Mouse (Mus musculus) heart, postnatal 36 days (tissue): ENCODE measurements around the gene Gm5678. TPM values are rescaled to one million over a fixed set of nuclear protein-coding genes. Genes with fewer than 3 reads are reported as not detected.
"Not testable (repeated sequence)": the region's sequence is repeated elsewhere in the genome, so short reads cannot be mapped to it uniquely, and the experiment has no call there.

ENCODE experiments used
- DNase-seq, 2 experiments: peaks; one replicate each; pipeline ENCODE4 v3.0.0; 2021 to 2022
- intact Hi-C: fragments of 180-260 bp; cut with DNase I; formaldehyde crosslinking; loops from one replicate; pipeline ENCODE4 v1.15.1; 2025
- total RNA-seq, 2 experiments: library from RNA; stranded (reverse); gene quantifications; 2 replicates each; pipeline ENCODE4 v1.2.3; 2021

Gene Gm5678
- total RNA-seq, 2 experiments from 2014 or later: 0.68 to 0.94 TPM

GRCm38 (mm10) chr16:93606146-93606545 is 21.8 kb upstream of the Gm5678 start:
- DNase-seq: no peak
- intact Hi-C loops: loop anchor here (5.0 kb wide), 1 partner anchor 106 kb away; the partner anchor contains the start of gene Dop1b

GRCm38 (mm10) chr16:93607669-93608101 is 20.2 kb upstream of the Gm5678 start:
- intact Hi-C loops: loop anchor here (5.0 kb wide), 1 partner anchor 105 kb away; the partner anchor contains the start of gene Dop1b
- peak; percentile 87 to 88 for DNase-seq

- intact Hi-C loops: loop anchor here (5.0 kb wide), 1 partner anchor 104 kb away; the partner anchor contains the start of gene Dop1b
- DNase-seq: no peak
These were observed 19.2 kb upstream of the Gm5678 start for GRCm38 (mm10) chr16:93608731-93609130.

GRCm38 (mm10) chr16:93609796-93610195 is 18.1 kb upstream of the Gm5678 start:
- intact Hi-C loops: loop anchor here (5.0 kb wide), 1 partner anchor 103 kb away; the partner anchor contains the start of gene Dop1b

GRCm38 (mm10) chr16:93610961-93611360 is 16.9 kb upstream of the Gm5678 start:
- intact Hi-C loops: no loop called here
- no peak for DNase-seq

More at GRCm38 (mm10) chr16:93609796-93610195, 18.1 kb upstream of the Gm5678 start:
- DNase-seq: no peak

- DNase-seq: peak; percentile 64 to 78
- intact Hi-C loops: no loop called here
These were observed 12.6 kb upstream of the Gm5678 start for GRCm38 (mm10) chr16:93615118-93615870.

- DNase-seq: not testable (repeated sequence)
- intact Hi-C loops: loop anchor here (10.0 kb wide), 1 partner anchor 161 kb away; no protein-coding TSS in a partner anchor
These were observed 4.1 kb upstream of the Gm5678 start for GRCm38 (mm10) chr16:93623759-93624158.

- DNase-seq: no peak
- intact Hi-C loops: loop anchor here (10.0 kb wide), 1 partner anchor 160 kb away; no protein-coding TSS in a partner anchor
These were observed 3.2 kb upstream of the Gm5678 start for GRCm38 (mm10) chr16:93624671-93625070.

- no peak for DNase-seq
- intact Hi-C loops: loop anchor here (10.0 kb wide), 1 partner anchor 158 kb away; no protein-coding TSS in a partner anchor
These were observed 1.2 kb upstream of the Gm5678 start for GRCm38 (mm10) chr16:93626745-93627144.

GRCm38 (mm10) chr16:93644006-93644405 is 16.1 kb downstream of the Gm5678 start:
- DNase-seq: no peak
- intact Hi-C loops: no loop called here

- intact Hi-C loops: no loop called here
- no peak for DNase-seq
These were observed 20.7 kb downstream of the Gm5678 start for GRCm38 (mm10) chr16:93648441-93649183.

- no peak for DNase-seq
- intact Hi-C loops: no loop called here
These were observed 40.1 kb downstream of the Gm5678 start for GRCm38 (mm10) chr16:93667976-93668375.

- intact Hi-C loops: no loop called here
- no peak for DNase-seq
These were observed 41.6 kb downstream of the Gm5678 start for GRCm38 (mm10) chr16:93669521-93669920.

GRCm38 (mm10) chr16:93670466-93670865 is 42.6 kb downstream of the Gm5678 start:
- intact Hi-C loops, DNase-seq: not testable (repeated sequence)

- no peak for DNase-seq
- intact Hi-C loops: no loop called here
These were observed 43.2 kb downstream of the Gm5678 start for GRCm38 (mm10) chr16:93671064-93671463.

GRCm38 (mm10) chr16:93676376-93676775 is 48.5 kb downstream of the Gm5678 start:
- DNase-seq: no peak
- intact Hi-C loops: no loop called here

GRCm38 (mm10) chr16:93678206-93678605 is 50.3 kb downstream of the Gm5678 start:
- no peak for DNase-seq
- intact Hi-C loops: no loop called here

- intact Hi-C loops: no loop called here
- DNase-seq: no peak
These were observed 51.3 kb downstream of the Gm5678 start for GRCm38 (mm10) chr16:93679165-93679564.
